Mouse (Mus musculus) thymus, postnatal 10 days (tissue): Measurements from ENCODE around the gene Gm7579.
"Not testable (repeated sequence)": the region's sequence is repeated elsewhere in the genome, so short reads cannot be mapped to it uniquely, and the experiment has no call there.

Source experiments
- DNase-seq, 2 experiments: peaks; one replicate each; pipeline ENCODE4 v3.0.0; 2021; ENCODE audit warnings: low spot score in 2 of 2

Gene Gm7579

GRCm38 (mm10) chr7:142211559-142211958 lies at the start of gene Gm7579:
Gene Gm7579 (plus strand): TSS chr7:142211859.
- DNase-seq = no peak

- DNase-seq = not testable (repeated sequence)
Observed at GRCm38 (mm10) chr7:142165639-142166038, 46.0 kb upstream of the Gm7579 start, which contains the start of gene Gm4553. Gene Gm4553 (minus strand): TSS chr7:142165739.

GRCm38 (mm10) chr7:142169836-142170235 lies 41.8 kb upstream of the Gm7579 start:
- DNase-seq = no peak

GRCm38 (mm10) chr7:142175905-142176304 lies 35.8 kb upstream of the Gm7579 start, which contains the start of gene Krtap5-2:
Gene Krtap5-2 (minus strand): TSS chr7:142176005.
- DNase-seq = not testable (repeated sequence)

DNA sequence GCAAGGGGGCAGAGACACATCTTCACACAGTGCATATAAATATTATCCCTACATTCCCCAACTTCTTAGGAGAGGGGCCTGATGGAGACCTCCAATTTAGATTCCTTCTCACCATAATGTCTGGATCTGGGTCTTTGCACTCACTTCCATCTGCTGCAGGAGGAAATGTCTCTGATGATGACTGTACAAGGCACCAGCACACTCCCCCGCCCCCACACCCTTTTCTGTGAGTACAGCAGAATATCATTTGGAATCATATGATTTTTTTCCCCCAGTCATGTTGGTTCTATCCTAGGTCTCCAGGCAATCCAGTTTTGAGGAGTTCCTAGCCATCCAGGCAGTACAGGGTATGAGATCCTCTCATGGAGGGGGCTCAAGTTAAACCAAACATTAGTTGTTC lies 33.0 kb upstream of the Gm7579 start:
- no peak for DNase-seq

GRCm38 (mm10) chr7:142181021-142181420 lies 30.6 kb upstream of the Gm7579 start:
- DNase-seq = no peak

DNA sequence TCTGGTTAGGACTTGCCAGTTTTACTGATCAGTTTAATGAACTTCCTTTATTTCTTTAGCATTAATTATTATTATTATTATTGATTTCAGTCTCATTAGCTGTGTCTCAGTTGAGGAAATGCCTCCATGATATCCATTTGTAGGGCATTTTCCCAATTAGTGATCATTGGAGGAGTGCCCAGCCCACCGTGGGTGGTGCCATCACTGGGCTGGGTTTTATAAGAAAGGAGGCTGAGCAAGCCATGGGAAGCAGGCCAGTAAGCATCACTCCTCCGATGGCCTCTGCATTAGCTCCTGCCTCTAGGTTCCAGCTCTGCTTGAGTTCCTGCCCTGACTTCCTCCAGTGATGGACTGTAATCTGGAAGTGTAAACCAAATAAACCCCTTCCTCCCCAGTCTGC lies 23.5 kb upstream of the Gm7579 start:
- DNase-seq = no peak

DNA sequence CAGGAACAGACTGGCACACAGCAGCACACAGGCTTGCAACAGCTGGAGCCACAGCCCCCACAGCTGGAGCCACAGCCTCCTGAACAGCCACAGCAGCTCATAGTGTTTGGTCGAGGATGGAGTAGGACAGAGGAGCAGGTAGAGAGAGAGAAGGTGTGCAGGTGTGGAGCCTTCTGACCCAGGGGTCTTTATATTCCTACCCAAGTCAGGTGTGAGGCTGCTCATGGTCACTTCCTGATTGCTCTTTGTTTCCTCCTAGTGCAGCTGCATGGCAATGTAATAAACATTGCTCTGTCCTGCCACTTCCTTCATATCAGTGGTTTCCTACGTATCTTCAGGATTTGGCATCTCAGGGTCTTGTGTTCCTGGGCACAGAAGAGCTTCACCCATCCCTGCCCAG lies 21.4 kb upstream of the Gm7579 start, which contains the start of gene Gm10153:
TSS of gene Gm10153 (minus strand) at position 101 of the 400 bp plus-strand sequence.
- DNase-seq = no peak

DNA sequence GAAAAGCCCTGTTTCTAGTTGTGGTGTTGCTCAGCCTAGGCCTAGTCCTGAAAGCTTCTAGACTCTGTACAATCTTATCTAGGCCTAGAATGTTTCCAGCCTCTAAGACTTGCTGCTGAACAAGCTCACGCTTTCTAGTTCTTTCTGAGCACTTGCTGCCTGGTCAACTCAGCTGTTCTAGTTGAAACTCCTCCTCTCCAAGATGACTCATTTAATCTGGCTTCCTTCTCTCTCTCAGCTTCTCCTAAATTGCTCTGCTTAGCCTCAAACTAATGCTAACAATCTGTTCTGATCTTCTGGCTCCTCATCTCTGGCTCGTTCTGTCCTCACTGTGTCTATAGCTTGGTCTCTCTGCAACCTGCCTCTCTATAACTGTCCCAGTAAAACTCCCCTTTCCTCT lies 12.9 kb upstream of the Gm7579 start:
- no peak for DNase-seq

GRCm38 (mm10) chr7:142201064-142201463 lies 10.6 kb upstream of the Gm7579 start, which contains the start of gene Krtap5-3:
Gene Krtap5-3 (plus strand): TSS chr7:142201364.
- DNase-seq = no peak

DNA sequence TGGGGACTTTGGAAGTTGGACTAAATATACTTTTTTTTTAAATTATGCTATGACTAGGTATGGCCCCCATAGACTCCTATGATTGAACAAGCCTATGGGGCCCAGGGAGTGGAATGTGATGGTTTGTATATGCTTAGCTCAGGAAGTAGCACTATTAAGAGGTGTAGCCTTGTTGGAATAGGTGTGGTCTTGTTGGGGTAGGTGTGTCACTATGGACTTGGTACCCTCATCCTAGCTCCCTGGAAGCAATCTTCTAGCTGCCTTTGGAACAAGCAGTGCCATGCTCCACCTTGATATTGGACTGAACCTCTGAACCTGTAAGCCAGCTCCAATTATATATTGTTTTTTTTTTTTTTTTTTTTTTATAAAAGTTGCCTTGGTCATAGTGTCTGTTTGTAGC lies 6.2 kb upstream of the Gm7579 start:
- DNase-seq = no peak

DNA sequence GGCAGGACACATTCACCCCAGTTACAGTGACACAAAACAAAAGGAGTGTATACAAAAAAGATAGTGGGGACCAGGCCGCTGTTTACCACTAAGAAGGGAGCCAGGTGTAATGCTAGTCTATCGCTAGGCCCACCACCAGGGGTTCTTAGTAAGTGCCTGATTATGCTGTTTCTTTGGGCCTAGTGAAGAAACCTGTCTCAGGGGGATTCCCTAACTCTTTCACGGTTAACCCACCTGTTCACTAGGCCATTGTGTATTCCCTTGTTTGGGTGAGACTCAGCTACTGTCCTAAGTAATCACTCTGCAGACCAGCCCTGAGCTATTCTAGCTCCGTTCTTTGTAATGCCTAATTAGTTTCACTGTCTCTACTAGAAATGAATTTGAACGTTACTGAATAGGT lies 4.8 kb upstream of the Gm7579 start:
- not testable (repeated sequence) for DNase-seq

- not testable (repeated sequence) for DNase-seq
Observed at GRCm38 (mm10) chr7:142212136-142212535, 477 bp downstream of the Gm7579 start.

- DNase-seq = no peak
Observed at GRCm38 (mm10) chr7:142224518-142224917, 12.9 kb downstream of the Gm7579 start.

GRCm38 (mm10) chr7:142229871-142230270 lies 18.2 kb downstream of the Gm7579 start, which contains the start of gene Krtap5-5:
Gene Krtap5-5 (minus strand): TSS chr7:142229971.
- not testable (repeated sequence) for DNase-seq

GRCm38 (mm10) chr7:142231540-142231939 lies 19.9 kb downstream of the Gm7579 start:
- no peak for DNase-seq

GRCm38 (mm10) chr7:142240978-142241377 lies 29.3 kb downstream of the Gm7579 start, which contains the start of gene Gm40460:
Gene Gm40460 (minus strand): TSS chr7:142241078.
- no peak for DNase-seq

DNA sequence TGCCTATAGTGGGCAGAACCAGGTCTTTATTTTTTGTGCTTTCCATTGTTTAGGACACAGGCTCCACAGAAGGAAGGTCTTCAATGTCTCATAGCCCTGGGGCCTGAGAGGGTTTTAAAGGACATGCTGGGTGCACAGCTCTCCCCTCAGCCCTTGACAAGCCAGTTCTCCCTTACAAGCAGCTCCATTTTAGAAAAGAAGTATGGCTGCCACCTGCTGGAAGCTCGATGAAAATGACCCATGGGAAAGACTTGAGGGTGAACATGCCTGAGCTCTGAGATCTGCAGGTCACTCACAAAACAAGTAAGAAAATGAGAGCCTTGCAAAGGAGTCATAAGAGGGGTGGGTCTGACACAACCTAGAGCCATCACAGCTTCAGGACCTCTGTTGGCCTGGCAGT lies 38.2 kb downstream of the Gm7579 start:
- DNase-seq = no peak

DNA sequence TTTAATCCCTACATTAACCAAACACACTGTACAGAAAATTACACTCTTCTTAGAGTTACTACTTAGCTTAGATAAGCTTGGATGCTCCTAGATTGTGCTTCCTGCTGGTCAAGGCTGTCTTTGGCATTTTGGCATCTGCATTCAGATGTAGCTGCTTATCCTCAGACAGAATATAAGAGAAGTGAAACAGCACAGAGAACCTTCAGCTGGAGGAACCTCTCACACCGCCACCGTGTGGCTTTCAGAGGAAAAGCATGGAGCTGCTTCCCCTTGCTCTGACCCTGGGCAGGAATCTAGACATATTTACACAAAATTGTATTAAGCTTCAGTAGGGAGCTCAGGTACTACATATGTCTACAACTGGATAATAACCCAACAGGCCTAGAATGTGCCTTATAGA lies 43.9 kb downstream of the Gm7579 start:
- DNase-seq = no peak

- DNase-seq = not testable (repeated sequence)
Observed at GRCm38 (mm10) chr7:142258254-142258653, 46.6 kb downstream of the Gm7579 start, which contains the start of gene Gm2431. Gene Gm2431 (minus strand): TSS chr7:142258354.
